Mouse (Mus musculus) heart, adult 2 months (tissue): ENCODE results near the gene Wdfy3.

Experiments used
- CTCF ChIP-seq: fragments of 200-600 bp; IDR thresholded peaks from 2 replicates; pipeline ENCODE4 v1.8.1; 2022; ENCODE audit warnings: antibody characterized with exemption, mild to moderate bottlenecking, moderate library complexity
- EP300 ChIP-seq: fragments of 200-500 bp; IDR thresholded peaks from 2 replicates; pipeline ENCODE4 v1.6.1; 2011; ENCODE audit warnings: low read depth, low read length, control low read depth; ENCODE audit not compliant: insufficient read depth

DNA sequence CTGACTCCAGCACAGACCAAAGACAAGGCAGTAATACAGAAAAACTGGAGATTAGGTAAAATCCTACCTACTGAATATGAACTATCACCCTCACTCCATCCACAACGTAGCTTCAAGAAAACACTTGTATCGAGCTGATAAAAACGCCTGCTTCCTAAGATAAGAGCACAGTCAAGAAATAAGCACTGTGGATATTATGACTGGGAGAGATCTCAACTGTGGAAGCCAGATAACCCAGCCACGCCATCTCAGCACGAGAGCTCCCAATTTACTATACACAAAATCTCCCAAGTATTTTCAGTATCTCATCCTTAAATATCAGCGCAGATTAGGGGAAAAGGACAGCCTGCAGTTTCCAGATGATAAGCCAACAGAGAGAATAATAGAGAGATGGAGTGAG lies 90.1 kb downstream of the Wdfy3 start:
- TF ChIP-seq EP300 (no peak), CTCF (no peak)
